Mouse (Mus musculus) heart, adult 2 months (tissue): ENCODE data around the gene Abca8b. TPM values are rescaled to one million over a fixed set of nuclear protein-coding genes. Genes with fewer than 3 reads are reported as not detected.
"Not testable (repeated sequence)": the region's sequence is repeated elsewhere in the genome, so short reads cannot be mapped to it uniquely, and the experiment has no call there.

Source experiments
- DNase-seq, 2 experiments: peaks; one replicate each; pipeline ENCODE4 v3.0.0; 2021
- H3K27ac ChIP-seq: fragments of 200-600 bp; 2 replicates; pipeline ENCODE4 v1.8.1; 2022
- H3K27me3 ChIP-seq: fragments of 200-500 bp; 2 replicates; pipeline ENCODE4 v1.6.1; 2012; ENCODE audit warnings: mild to moderate bottlenecking, low read length, inconsistent platforms, mixed read lengths; ENCODE audit not compliant: control insufficient read depth, insufficient read depth
- H3K36me3 ChIP-seq: fragments of 200-500 bp; 2 replicates; pipeline ENCODE4 v1.6.1; 2012; ENCODE audit warnings: low read length, inconsistent platforms; ENCODE audit not compliant: control insufficient read depth, insufficient read depth
- H3K4me1 ChIP-seq: fragments of 200-500 bp; 2 replicates; pipeline ENCODE4 v1.6.1; 2011; ENCODE audit warnings: low read length; ENCODE audit not compliant: control insufficient read depth, insufficient read depth
- H3K4me3 ChIP-seq: fragments of 200-600 bp; 2 replicates; pipeline ENCODE4 v1.8.1; 2022
- H3K79me2 ChIP-seq: fragments of 200-500 bp; replicated peaks from 2 replicates; pipeline ENCODE4 v1.6.1; 2012; ENCODE audit warnings: mild to moderate bottlenecking, inconsistent platforms, low read length, moderate library complexity, mixed read lengths; ENCODE audit not compliant: control insufficient read depth, insufficient read depth
- H3K9ac ChIP-seq: fragments of 200-500 bp; 2 replicates; pipeline ENCODE4 v1.6.1; 2012; ENCODE audit warnings: low read depth, mild to moderate bottlenecking, control low read depth, inconsistent platforms, low read length, mixed read lengths
- CTCF ChIP-seq: fragments of 200-600 bp; IDR thresholded peaks from 2 replicates; pipeline ENCODE4 v1.8.1; 2022; ENCODE audit warnings: antibody characterized with exemption, mild to moderate bottlenecking, moderate library complexity
- EP300 ChIP-seq: fragments of 200-500 bp; IDR thresholded peaks from 2 replicates; pipeline ENCODE4 v1.6.1; 2011; ENCODE audit warnings: low read depth, low read length, control low read depth; ENCODE audit not compliant: insufficient read depth
- POLR2A ChIP-seq: fragments of 200-500 bp; IDR thresholded peaks from 2 replicates; pipeline ENCODE4 v1.6.1; 2011; ENCODE audit warnings: mild to moderate bottlenecking, low read depth, low read length, control low read depth; ENCODE audit not compliant: insufficient read depth
- WGBS: fragments of 180-500 bp; shearing (Covaris S2); methylation state at CpG from one replicate; pipeline ENCODE4 v1.1.7; 2018; 5-methylcytosine and 5-hydroxymethylcytosine counted together
- intact Hi-C: fragments of 180-260 bp; cut with DNase I; formaldehyde crosslinking; loops from one replicate; pipeline ENCODE4 v1.15.1; 2025
- polyA plus RNA-seq: library from polyadenylated mRNA; depleted of rRNA; stranded (reverse); fragments of >200 nt; gene quantifications from 2 replicates; pipeline ENCODE4 v1.2.3, GENCODE M21; 2012
- total RNA-seq, 2 experiments: library from RNA; stranded (reverse); gene quantifications; 2 replicates each; pipeline ENCODE4 v1.2.3; 2021

Abca8b gene
- total and polyA plus RNA-seq, 3 experiments: 2.9 to 8.8 (median 6.9) TPM

- Histone ChIP-seq H3K27ac (no peak overlapping the region), H3K27me3 (no peaks in the 10 kb centered on the region), H3K4me1 (no peaks in the 10 kb centered on the region), H3K9ac (no peak overlapping the region), H3K79me2 (no peaks in the 10 kb centered on the region), H3K36me3 (no peaks in the 10 kb centered on the region), H3K4me3 (no peak overlapping the region)
- WGBS: 83% methylated on average over 4 of the region's 4 CpGs
- TF ChIP-seq EP300: no peak
- TF ChIP-seq CTCF: no peak
- TF ChIP-seq POLR2A: no peak
- intact Hi-C loops: no loop called here
- DNase-seq: no peak
Measured at GRCm38 (mm10) chr11:109961495-109962492, 33.9 kb downstream of the Abca8b start.

- TF ChIP-seq CTCF: peak; percentile 31
- no peak for TF ChIP-seq EP300
- no peak for TF ChIP-seq POLR2A
- WGBS: 91% methylated on average over 1 of the region's 1 CpGs
Measured at GRCm38 (mm10) chr11:109955185-109955584, 40.5 kb downstream of the Abca8b start.

GRCm38 (mm10) chr11:109936915-109937314 is 58.7 kb downstream of the Abca8b start:
- TF ChIP-seq POLR2A: no peak
- TF ChIP-seq CTCF: no peak
- no peak for TF ChIP-seq EP300
- intact Hi-C loops: no loop called here

More at GRCm38 (mm10) chr11:109955185-109955584, 40.5 kb downstream of the Abca8b start:
- intact Hi-C loops: no loop called here
- Histone ChIP-seq H3K4me3 (no peak overlapping the region), H3K4me1 (no peaks in the 10 kb centered on the region), H3K27ac (no peak overlapping the region), H3K36me3 (no peaks in the 10 kb centered on the region), H3K27me3 (no peaks in the 10 kb centered on the region), H3K9ac (no peak overlapping the region), H3K79me2 (no peaks in the 10 kb centered on the region)
- DNase-seq: no peak

GRCm38 (mm10) chr11:109933207-109933606 is 62.4 kb downstream of the Abca8b start:
- WGBS: 79% methylated on average over 4 of the region's 4 CpGs

More at GRCm38 (mm10) chr11:109936915-109937314, 58.7 kb downstream of the Abca8b start:
- Histone ChIP-seq H3K9ac (no peak overlapping the region), H3K79me2 (no peaks in the 10 kb centered on the region), H3K4me3 (no peak overlapping the region), H3K27me3 (no peaks in the 10 kb centered on the region), H3K4me1 (no peaks in the 10 kb centered on the region), H3K36me3 (no peaks in the 10 kb centered on the region), H3K27ac (no peak overlapping the region)
- WGBS: 88% methylated on average over 5 of the region's 5 CpGs
- DNase-seq: no peak

GRCm38 (mm10) chr11:109928489-109928888 is 67.2 kb downstream of the Abca8b start:
- H3K4me1 ChIP-seq: peaks cover 3% of the 10 kb centered on the region
- intact Hi-C loops: no loop called here
- no peaks in the 10 kb centered on the region for H3K79me2 ChIP-seq
- no peak overlapping the region for H3K9ac ChIP-seq
- H3K27me3 ChIP-seq: no peaks in the 10 kb centered on the region
- DNase-seq: no peak
- no peak overlapping the region for H3K4me3 ChIP-seq
- H3K27ac ChIP-seq: no peak overlapping the region
- no peak for TF ChIP-seq POLR2A
- TF ChIP-seq CTCF: no peak
- TF ChIP-seq EP300: no peak
- H3K36me3 ChIP-seq: peaks cover 13% of the 10 kb centered on the region; the same call in 1 of the 2 replicates
- WGBS: 89% methylated on average over 2 of the region's 2 CpGs

More at GRCm38 (mm10) chr11:109933207-109933606, 62.4 kb downstream of the Abca8b start:
- intact Hi-C loops, H3K79me2 ChIP-seq, H3K9ac ChIP-seq, H3K4me3 ChIP-seq, H3K27me3 ChIP-seq, H3K27ac ChIP-seq, DNase-seq, H3K36me3 ChIP-seq, H3K4me1 ChIP-seq: not testable (repeated sequence)
